Mouse (Mus musculus): ENCODE data around the gene Cdh24. TPM values are rescaled to one million over a fixed set of nuclear protein-coding genes. Genes with fewer than 3 reads are reported as not detected.

Gene Cdh24
- polyA plus RNA-seq, 1 experiment: 73.5 TPM

DNA sequence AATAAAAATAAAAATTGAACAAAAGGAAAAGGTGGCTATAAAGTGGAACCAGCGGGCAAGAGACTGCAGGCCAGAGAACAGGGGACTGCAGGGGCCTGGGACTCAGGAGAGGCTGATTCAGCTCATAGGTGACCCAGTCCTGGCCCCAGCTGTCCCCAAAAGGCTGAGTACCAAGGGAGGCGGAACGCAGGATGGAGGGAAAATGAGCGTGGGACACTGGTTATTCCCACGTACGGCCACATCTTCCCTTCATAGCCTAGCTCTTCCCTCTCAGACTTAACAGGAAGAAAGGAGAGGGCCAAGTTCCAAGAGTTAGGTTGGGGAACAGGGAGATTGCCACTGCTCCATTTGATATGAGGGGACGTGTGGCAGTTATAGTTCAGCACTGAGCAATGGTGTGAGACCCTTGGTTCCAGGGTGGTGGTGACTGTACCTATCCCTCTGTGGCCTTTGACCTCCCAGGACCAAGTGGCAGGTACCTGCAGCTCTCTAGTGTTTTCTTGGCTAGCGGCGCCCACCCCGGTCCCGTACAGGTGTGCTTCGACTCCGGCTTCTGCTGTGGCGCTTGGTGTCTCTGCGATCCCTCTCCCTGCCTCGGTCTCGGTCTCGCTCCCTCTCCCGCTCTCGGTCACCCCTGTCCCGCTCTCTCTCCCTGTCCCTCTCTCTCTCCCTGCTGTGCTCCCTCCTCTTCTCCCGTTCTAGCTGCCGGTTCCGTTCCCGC is 1.2 kb upstream of the Cdh24 start:
- no peak for DNase-seq (ENCODE audit: low read depth)
- TF ChIP-seq POLR2A (IDR thresholded peaks at IDR 0.05; ENCODE audit: borderline replicate concordance, extremely low read depth, insufficient read depth, insufficient read length, poor library complexity, severe bottlenecking): no peak
- TF ChIP-seq CTCF (IDR thresholded peaks at IDR 0.05; ENCODE audit: borderline replicate concordance, extremely low read depth, insufficient read depth, insufficient read length): no peak

GRCm38 (mm10) chr14:54640946-54641304 is 239 bp downstream of the Cdh24 start, which contains the start of gene Gm17606:
Gene Gm17606 (plus strand): TSS chr14:54640952.
- TF ChIP-seq POLR2A (IDR thresholded peaks at IDR 0.05; ENCODE audit: borderline replicate concordance, extremely low read depth, insufficient read depth, insufficient read length, poor library complexity, severe bottlenecking) (no peak), CTCF (IDR thresholded peaks at IDR 0.05; ENCODE audit: borderline replicate concordance, extremely low read depth, insufficient read depth, insufficient read length) (no peak)
- no peak for DNase-seq (ENCODE audit: low read depth)

DNA sequence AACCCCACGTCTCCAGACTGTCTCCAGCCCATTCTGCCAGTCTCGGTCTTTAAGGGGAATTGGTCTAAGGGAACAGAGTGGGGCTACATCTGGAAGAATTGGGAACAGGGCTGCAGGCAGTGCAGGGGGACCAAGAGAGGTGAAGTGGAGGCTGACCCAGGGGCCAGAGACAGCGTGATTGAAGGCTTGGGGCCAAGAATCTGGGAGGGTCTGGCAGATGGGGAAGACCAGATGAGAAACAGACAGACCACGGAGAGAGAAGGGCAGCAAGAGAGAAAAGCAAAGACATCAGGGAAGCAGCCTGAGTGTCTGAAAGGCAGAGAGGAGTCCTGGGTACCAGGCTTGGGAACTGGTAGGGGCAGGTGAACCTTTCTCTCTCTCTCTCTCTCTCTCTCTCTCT is 1.0 kb downstream of the Cdh24 start:
- TF ChIP-seq POLR2A (IDR thresholded peaks at IDR 0.05; ENCODE audit: borderline replicate concordance, extremely low read depth, insufficient read depth, insufficient read length, poor library complexity, severe bottlenecking): no peak
- no peak for DNase-seq (ENCODE audit: low read depth)

DNA sequence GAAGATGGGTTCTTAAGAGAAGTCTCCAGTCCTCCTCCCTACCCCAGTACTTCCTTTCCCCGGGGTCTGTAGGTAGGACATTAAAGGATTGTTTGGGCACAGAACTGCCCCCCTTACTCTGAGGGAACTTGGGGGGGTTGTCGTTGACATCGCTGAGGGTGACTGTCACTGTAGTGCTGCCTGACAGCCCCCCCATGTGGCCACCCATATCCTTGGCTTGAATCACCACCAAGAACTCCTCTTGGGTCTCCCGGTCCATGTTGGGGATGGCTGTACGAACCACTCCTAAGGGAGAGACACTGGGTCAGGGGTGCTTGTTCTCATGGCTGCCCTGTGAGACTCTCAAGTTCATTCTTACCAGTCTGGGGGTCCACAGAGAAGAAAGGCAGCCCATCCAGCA is 3.0 kb downstream of the Cdh24 start:
- TF ChIP-seq CTCF (IDR thresholded peaks at IDR 0.05; ENCODE audit: borderline replicate concordance, extremely low read depth, insufficient read depth, insufficient read length) (no peak), POLR2A (IDR thresholded peaks at IDR 0.05; ENCODE audit: borderline replicate concordance, extremely low read depth, insufficient read depth, insufficient read length, poor library complexity, severe bottlenecking) (no peak)
- DNase-seq (ENCODE audit: low read depth): no peak

DNA sequence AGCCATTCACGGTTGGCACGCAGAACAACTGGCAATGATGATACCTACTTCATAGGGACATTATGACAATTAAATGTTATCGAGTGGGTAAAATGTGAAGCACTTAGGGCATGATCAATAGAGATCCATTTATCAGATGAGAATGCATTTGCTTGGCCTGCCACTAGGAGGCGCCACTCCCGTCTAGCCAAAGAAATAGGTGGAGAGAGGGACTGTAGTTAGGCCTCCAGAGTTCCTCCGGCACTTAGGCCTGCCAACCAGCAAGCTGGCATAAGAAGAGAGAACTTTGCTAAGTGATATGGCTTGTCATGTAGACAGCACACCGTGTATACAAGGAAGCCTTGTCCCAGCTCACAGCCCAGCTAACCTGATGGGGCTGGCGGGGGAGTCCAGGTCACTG is 4.2 kb downstream of the Cdh24 start:
- DNase-seq (ENCODE audit: low read depth): peak; percentile 53
- TF ChIP-seq POLR2A (IDR thresholded peaks at IDR 0.05; ENCODE audit: borderline replicate concordance, extremely low read depth, insufficient read depth, insufficient read length, poor library complexity, severe bottlenecking) (no peak), CTCF (IDR thresholded peaks at IDR 0.05; ENCODE audit: borderline replicate concordance, extremely low read depth, insufficient read depth, insufficient read length) (peak; percentile 88)

- peak; percentile 30; the same call in 1 of the 2 replicates for TF ChIP-seq CTCF (IDR thresholded peaks at IDR 0.05; ENCODE audit: borderline replicate concordance, extremely low read depth, insufficient read depth, insufficient read length)
- TF ChIP-seq POLR2A (IDR thresholded peaks at IDR 0.05; ENCODE audit: borderline replicate concordance, extremely low read depth, insufficient read depth, insufficient read length, poor library complexity, severe bottlenecking): no peak
- no peak for DNase-seq (ENCODE audit: low read depth)
Observed at GRCm38 (mm10) chr14:54634182-54634581, 7.0 kb downstream of the Cdh24 start.

DNA sequence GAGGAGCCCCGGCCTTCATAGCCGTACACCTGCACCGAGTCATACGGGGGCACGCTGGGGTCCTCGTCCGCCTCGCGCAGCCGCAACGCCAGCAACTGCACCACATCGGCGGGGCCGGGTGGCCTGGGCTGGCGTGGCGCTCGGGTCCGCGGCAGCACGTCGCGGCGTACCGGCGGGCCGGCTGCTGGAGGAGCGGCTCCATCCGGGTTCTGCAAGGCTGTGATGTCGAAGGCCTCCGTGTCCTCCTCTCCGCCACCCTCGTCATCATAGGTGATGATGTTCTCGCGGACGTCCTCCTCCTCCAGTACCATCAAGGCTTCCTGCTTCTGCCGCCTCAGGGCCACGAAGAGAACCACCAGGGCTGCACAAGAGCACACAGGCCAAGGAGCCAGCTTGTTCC is 8.9 kb downstream of the Cdh24 start:
- no peak for TF ChIP-seq POLR2A (IDR thresholded peaks at IDR 0.05; ENCODE audit: borderline replicate concordance, extremely low read depth, insufficient read depth, insufficient read length, poor library complexity, severe bottlenecking)
- TF ChIP-seq CTCF (IDR thresholded peaks at IDR 0.05; ENCODE audit: borderline replicate concordance, extremely low read depth, insufficient read depth, insufficient read length): no peak

GRCm38 (mm10) chr14:54631240-54631599 is 9.9 kb downstream of the Cdh24 start:
- no peak for DNase-seq (ENCODE audit: low read depth)
- no peak for TF ChIP-seq POLR2A (IDR thresholded peaks at IDR 0.05; ENCODE audit: borderline replicate concordance, extremely low read depth, insufficient read depth, insufficient read length, poor library complexity, severe bottlenecking)
- TF ChIP-seq CTCF (IDR thresholded peaks at IDR 0.05; ENCODE audit: borderline replicate concordance, extremely low read depth, insufficient read depth, insufficient read length): no peak

More for the DNA sequence above, 8.9 kb downstream of the Cdh24 start:
- no peak for DNase-seq (ENCODE audit: low read depth)

- peak; percentile 64 for DNase-seq (ENCODE audit: low read depth)
Observed at GRCm38 (mm10) chr14:54630583-54631239, 10.5 kb downstream of the Cdh24 start.

GRCm38 (mm10) chr14:54629797-54630196 is 11.4 kb downstream of the Cdh24 start:
- no peak for DNase-seq (ENCODE audit: low read depth)
- no peak for TF ChIP-seq CTCF (IDR thresholded peaks at IDR 0.05; ENCODE audit: borderline replicate concordance, extremely low read depth, insufficient read depth, insufficient read length)
- no peak for TF ChIP-seq POLR2A (IDR thresholded peaks at IDR 0.05; ENCODE audit: borderline replicate concordance, extremely low read depth, insufficient read depth, insufficient read length, poor library complexity, severe bottlenecking)

More at GRCm38 (mm10) chr14:54630583-54631239, 10.5 kb downstream of the Cdh24 start:
- TF ChIP-seq CTCF (IDR thresholded peaks at IDR 0.05; ENCODE audit: borderline replicate concordance, extremely low read depth, insufficient read depth, insufficient read length): no peak
- TF ChIP-seq POLR2A (IDR thresholded peaks at IDR 0.05; ENCODE audit: borderline replicate concordance, extremely low read depth, insufficient read depth, insufficient read length, poor library complexity, severe bottlenecking): no peak

DNA sequence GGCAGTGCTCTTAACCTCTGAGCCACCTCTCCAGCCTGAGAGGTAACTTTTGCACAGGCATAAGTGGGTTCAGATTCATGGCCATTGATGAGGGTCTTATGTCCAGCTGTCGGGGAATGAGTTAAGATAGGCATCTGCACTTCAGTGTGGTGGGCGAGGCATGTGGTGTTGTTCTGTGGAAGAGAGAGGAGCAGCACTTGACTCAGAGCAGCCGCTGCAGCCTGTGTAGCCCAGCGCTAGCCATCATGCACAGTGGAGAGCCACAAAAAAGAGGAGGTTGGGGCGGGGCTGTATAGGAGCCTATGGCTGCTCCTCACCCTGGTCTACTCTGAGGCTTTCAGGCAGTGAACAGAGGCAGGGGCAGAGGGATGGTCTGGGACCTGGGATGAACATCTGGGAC is 13.1 kb downstream of the Cdh24 start:
- DNase-seq (ENCODE audit: low read depth): no peak
- TF ChIP-seq POLR2A (IDR thresholded peaks at IDR 0.05; ENCODE audit: borderline replicate concordance, extremely low read depth, insufficient read depth, insufficient read length, poor library complexity, severe bottlenecking) (no peak), CTCF (IDR thresholded peaks at IDR 0.05; ENCODE audit: borderline replicate concordance, extremely low read depth, insufficient read depth, insufficient read length) (no peak)

DNA sequence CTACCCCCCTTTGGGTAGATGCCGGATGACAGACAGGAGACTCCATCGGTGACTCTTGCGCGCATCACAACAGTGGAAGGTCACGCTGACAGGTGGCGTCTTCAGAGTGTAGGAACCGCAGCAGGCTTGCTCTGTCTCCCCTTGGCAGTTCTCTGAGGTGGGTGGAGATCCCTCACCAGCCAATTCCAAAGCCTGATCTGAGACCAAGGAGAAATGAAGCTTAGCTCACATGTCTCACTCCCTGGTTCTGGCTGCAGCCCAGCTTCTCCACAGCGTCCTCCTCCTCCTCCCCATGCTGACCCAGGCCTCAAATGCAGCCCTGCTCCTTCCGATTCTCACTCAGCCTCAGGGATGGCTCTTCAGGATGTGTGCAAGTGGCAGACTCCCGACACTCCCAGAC is 16.2 kb downstream of the Cdh24 start:
- DNase-seq (ENCODE audit: low read depth): no peak
- TF ChIP-seq POLR2A (IDR thresholded peaks at IDR 0.05; ENCODE audit: borderline replicate concordance, extremely low read depth, insufficient read depth, insufficient read length, poor library complexity, severe bottlenecking) (no peak), CTCF (IDR thresholded peaks at IDR 0.05; ENCODE audit: borderline replicate concordance, extremely low read depth, insufficient read depth, insufficient read length) (no peak)

Data from brain, embryonic 14.5 days (tissue).